Mouse (Mus musculus): ENCODE results near the gene Rbfox3. TPM values are rescaled to one million over a fixed set of nuclear protein-coding genes. Genes with fewer than 3 reads are reported as not detected.

Gene Rbfox3
- polyA plus RNA-seq, 1 experiment from 2014 or later, result 51.1 TPM

DNA sequence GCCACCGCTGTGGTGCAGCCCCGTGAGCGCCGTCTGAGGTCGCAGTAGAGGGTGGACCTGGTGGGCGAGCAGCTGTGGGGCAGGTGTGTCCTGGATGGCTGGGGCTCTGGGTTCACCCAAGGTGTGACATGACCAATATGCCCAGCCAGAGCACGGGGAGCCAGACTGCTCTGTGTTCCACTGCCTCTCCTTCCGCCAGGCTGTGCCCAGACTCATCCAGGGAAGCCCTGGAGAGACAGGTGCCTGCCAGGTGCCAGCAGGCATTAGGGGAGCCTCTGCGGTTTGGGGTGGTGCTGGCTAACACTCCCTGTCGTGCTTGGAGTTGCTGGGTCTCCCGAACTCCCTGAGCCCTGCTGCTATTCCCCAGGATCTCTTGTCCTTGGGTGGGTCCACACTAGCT is 373.4 kb downstream of the Rbfox3 start:
- Histone ChIP-seq H3K9ac (replicated peaks) (no peak overlapping the region), H3K27me3 (no peaks in the 10 kb centered on the region), H3K27ac (replicated peaks) (no peak overlapping the region), H3K4me2 (replicated peaks) (no peak overlapping the region), H3K36me3 (no peaks in the 10 kb centered on the region), H3K9me3 (no peaks in the 10 kb centered on the region), H3K4me3 (no peak overlapping the region), H3K4me1 (0 out of 2 replicates have a peak, but pooled peaks cover 2% of the 10 kb centered on the region)
- WGBS, result 60% methylated on average over 11 of the region's 11 CpGs
- no peak for ATAC-seq (replicated peaks)

DNA sequence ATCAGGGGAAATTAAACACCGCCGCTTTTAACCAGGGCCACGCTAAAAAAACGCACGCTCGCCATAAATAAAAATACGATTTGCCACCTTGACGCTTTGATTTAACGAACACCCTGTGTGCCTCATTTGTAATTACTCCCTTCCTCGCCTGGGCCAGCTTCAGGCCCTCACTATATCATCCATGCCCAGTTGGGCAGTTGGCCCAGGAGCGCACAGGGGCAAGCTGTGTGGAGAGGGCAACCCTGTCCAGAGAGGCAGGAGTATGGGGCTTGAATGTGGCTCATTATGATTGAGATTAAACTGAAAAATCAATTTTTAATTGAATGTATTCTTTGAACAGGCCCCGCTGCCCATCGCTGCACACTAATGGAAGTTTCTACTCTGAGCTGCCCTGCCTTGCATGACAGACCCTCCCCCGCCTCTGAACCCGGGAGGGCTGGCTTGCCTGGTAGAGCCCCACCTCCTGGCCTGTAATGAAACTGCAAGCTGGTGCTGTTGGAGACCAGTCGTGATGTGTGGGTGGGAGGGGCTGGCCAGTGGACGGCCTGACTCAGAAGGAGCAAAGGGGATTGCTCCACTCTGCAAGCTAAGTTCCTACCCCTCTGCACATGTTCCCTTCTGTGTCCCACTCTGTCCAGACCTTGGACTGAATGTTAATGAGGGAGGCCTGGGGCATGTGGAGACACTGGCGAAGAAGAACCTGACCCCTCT is 376.9 kb downstream of the Rbfox3 start:
- Histone ChIP-seq H3K4me1 (peaks cover 16% of the 10 kb centered on the region), H3K27ac (replicated peaks) (no peak overlapping the region), H3K4me3 (no peak overlapping the region), H3K9me3 (no peaks in the 10 kb centered on the region), H3K9ac (replicated peaks) (no peak overlapping the region), H3K27me3 (no peaks in the 10 kb centered on the region), H3K4me2 (replicated peaks) (no peak overlapping the region), H3K36me3 (no peaks in the 10 kb centered on the region)
- 35% methylated on average over 18 of the region's 18 CpGs for WGBS
- ATAC-seq (replicated peaks), result 0 out of 2 replicates have a peak, but pooled peaks have one; percentile 31

DNA sequence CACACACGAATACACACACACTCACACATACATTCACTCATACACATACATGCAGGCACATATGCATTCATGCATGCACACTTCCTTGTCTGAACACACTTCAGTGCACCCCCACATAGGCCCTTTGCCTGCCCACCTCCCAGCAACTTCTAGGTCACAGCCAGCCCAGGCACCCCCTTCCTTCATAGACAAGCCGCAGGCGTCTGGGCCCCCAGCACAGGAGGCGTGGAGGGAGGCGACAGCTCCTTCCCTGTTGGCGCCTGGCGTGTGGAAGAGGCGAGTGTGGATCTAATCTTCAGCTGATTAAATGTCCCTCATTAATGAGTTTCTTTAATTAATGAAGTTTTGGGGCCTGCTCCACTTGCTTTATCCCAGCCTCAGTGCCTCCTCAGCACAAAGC is 381.1 kb downstream of the Rbfox3 start:
- WGBS, result 37% methylated on average over 8 of the region's 8 CpGs
- Histone ChIP-seq H3K4me3 (no peak overlapping the region), H3K36me3 (no peaks in the 10 kb centered on the region), H3K27ac (replicated peaks) (peak overlapping the region; percentile 35; the same call in 1 of the 2 replicates), H3K27me3 (no peaks in the 10 kb centered on the region), H3K4me1 (peaks cover 19% of the 10 kb centered on the region), H3K9me3 (no peaks in the 10 kb centered on the region), H3K4me2 (replicated peaks) (no peak overlapping the region), H3K9ac (replicated peaks) (no peak overlapping the region)
- ATAC-seq (replicated peaks), result no peak

DNA sequence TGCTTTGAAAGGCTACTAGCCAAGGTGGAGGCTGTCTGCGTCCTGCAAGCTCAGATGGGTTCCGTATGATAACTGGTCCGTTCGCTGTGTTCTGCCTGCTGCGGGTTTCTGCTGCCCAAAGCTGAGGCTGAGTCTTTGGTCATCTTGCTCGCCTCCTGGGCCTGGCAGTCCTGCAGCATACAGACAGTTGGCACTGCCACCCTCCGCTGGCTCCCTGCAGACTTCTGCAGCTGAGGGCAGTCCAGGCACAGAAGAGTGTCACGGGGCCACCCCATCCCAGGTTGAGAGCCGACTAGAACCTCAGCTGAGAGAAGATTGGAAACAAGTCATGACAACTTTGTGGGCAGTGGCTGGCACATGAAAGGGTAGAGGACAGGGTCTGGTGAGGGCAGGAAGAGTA is 382.6 kb downstream of the Rbfox3 start:
- no peak overlapping the region for H3K4me2 ChIP-seq (replicated peaks)
- peaks cover 21% of the 10 kb centered on the region for H3K4me1 ChIP-seq
- WGBS, result 92% methylated on average over 9 of the region's 9 CpGs
- H3K9ac ChIP-seq (replicated peaks), result no peak overlapping the region
- no peak for ATAC-seq (replicated peaks)
- H3K9me3 ChIP-seq, result no peaks in the 10 kb centered on the region
- H3K36me3 ChIP-seq, result no peaks in the 10 kb centered on the region
- H3K27me3 ChIP-seq, result no peaks in the 10 kb centered on the region
- H3K27ac ChIP-seq (replicated peaks), result no peak overlapping the region
- no peak overlapping the region for H3K4me3 ChIP-seq

DNA sequence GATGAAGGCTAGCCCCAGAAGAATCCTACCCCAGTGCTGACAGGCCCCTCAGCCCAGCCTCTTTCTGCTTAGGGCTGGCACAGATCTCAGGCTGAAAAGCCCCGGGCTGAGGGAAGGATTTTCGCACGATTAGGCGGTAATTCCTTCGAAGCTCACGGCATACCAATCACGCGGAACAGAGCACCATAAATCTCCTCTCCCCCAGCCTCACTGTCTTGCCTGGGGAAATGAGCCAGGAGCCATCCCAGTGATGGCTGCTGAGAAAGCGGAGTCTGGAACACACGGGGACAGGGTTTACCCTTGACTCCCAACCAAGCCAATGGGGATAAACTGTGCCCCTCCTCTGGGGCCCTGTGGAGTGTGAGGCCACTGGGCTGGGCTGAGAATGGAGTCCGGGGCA is 386.3 kb downstream of the Rbfox3 start:
- Histone ChIP-seq H3K9ac (replicated peaks) (no peak overlapping the region), H3K27ac (replicated peaks) (peak overlapping the region; percentile 14; the same call in 1 of the 2 replicates), H3K4me1 (peaks cover 11% of the 10 kb centered on the region), H3K36me3 (no peaks in the 10 kb centered on the region), H3K9me3 (no peaks in the 10 kb centered on the region), H3K4me2 (replicated peaks) (no peak overlapping the region), H3K4me3 (no peak overlapping the region), H3K27me3 (no peaks in the 10 kb centered on the region)
- no peak for ATAC-seq (replicated peaks)
- WGBS, result 41% methylated on average over 11 of the region's 11 CpGs

DNA sequence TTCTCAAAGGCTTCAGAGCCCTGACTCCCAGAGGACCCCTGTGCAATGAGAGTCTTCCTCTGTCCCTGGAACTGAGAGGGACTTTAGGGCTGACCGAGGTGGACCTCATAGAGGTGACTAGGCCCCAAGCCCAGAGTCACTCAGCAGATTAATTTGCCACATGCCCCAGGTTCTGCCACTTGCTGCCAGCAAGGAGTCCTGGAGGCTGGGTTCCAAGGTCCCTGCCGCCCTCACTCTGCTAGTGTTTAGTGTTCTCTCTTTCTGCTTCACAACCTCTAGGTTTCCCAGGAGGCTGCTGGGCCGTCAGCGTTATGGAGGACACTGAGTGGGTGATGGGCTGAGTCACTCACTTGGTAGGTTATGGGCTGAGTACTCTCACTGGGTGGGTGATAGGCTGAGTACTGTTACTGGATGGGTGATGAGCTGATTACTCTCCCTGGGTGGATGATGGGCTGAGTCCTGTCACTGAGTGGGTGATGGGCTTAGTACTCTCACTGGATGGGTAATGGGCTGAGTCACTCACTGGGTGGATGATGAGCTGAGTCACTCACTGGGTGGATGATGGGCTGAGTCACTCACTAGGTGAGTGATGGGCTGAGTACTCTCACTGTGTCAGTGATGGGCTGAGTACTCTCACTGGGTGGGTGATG is 387.8 kb downstream of the Rbfox3 start:
- no peak overlapping the region for H3K27ac ChIP-seq (replicated peaks)
- H3K4me2 ChIP-seq (replicated peaks), result no peak overlapping the region
- no peak overlapping the region for H3K9ac ChIP-seq (replicated peaks)
- no peak overlapping the region for H3K4me3 ChIP-seq
- H3K4me1 ChIP-seq, result peaks cover 7% of the 10 kb centered on the region; the same call in 1 of the 2 replicates
- ATAC-seq (replicated peaks), result no peak
- H3K36me3 ChIP-seq, result no peaks in the 10 kb centered on the region
- no peaks in the 10 kb centered on the region for H3K9me3 ChIP-seq
- 84% methylated on average over 4 of the region's 4 CpGs for WGBS
- H3K27me3 ChIP-seq, result no peaks in the 10 kb centered on the region

DNA sequence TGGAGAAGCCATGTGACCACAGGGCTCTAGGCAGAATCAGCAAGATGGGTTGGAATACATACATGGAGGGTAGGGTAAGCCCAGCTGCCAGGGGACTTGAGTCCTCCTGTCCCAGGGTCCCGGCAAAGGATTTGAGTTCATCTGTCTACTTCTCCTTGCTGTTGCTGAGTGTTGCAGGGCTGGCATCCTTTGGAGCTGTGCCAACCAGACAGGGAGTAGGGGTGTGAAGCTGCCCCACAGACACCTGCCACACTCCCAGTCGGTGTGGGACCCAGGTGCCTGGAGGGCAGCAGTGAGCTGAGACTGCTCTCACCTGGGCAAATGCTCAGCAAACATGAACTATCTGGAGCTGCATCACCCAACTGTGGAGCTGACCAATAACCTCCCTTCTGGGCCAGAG is 390.5 kb downstream of the Rbfox3 start:
- no peaks in the 10 kb centered on the region for H3K27me3 ChIP-seq
- 79% methylated on average over 2 of the region's 2 CpGs for WGBS
- H3K4me1 ChIP-seq, result peaks cover 11% of the 10 kb centered on the region

DNA sequence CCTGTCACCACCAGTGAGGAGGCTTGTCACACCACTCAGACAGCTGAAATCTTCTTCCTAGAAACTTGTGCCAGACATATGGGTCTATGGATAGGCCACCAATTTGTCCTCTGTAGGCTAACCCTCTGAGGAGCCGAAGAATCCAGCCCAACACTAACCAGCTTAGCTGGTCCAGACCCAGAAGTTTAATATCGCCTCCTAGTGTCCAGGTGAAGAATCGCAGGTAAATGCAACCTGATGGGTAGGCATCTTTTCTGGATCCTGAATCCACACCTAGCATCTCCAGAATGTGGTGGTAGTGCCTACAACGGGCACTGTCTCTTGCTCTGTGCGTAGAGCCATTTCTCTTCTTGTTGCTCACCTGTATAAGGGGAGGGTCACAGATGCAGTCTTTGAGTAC is 391.1 kb downstream of the Rbfox3 start:
- peaks cover 8% of the 10 kb centered on the region for H3K4me1 ChIP-seq

More for the DNA sequence above, 390.5 kb downstream of the Rbfox3 start:
- no peaks in the 10 kb centered on the region for H3K9me3 ChIP-seq
- no peak overlapping the region for H3K9ac ChIP-seq (replicated peaks)
- ATAC-seq (replicated peaks), result no peak
- H3K27ac ChIP-seq (replicated peaks), result no peak overlapping the region
- no peak overlapping the region for H3K4me2 ChIP-seq (replicated peaks)
- no peaks in the 10 kb centered on the region for H3K36me3 ChIP-seq
- H3K4me3 ChIP-seq, result no peak overlapping the region

DNA sequence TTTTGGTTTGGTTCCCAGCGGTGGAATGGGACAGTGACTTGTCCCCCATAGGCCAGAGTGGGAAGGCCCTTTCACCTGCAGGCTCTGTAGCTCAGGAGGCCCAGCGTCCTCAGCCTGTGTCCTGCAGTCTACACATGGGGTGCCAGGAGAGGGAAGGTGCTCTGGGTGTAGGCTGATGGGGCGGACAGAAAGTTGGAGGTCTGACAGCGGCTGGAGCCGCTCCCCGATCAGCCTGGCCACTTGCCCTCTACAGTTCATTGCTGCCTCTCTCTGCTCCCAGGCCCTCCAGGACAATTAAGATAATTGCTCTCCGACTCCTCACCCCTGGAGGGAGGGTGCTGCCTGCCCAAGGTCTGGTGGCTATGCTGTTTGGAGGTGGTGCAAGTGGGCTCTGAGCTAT is 392.7 kb downstream of the Rbfox3 start:
- Histone ChIP-seq H3K4me2 (replicated peaks) (no peak overlapping the region), H3K9me3 (no peaks in the 10 kb centered on the region), H3K4me1 (peaks cover 4% of the 10 kb centered on the region; the same call in 1 of the 2 replicates), H3K27me3 (no peaks in the 10 kb centered on the region), H3K27ac (replicated peaks) (no peak overlapping the region), H3K4me3 (no peak overlapping the region), H3K9ac (replicated peaks) (no peak overlapping the region), H3K36me3 (no peaks in the 10 kb centered on the region)
- ATAC-seq (replicated peaks), result no peak
- 85% methylated on average over 7 of the region's 7 CpGs for WGBS

More for the DNA sequence above, 391.1 kb downstream of the Rbfox3 start:
- H3K4me3 ChIP-seq, result no peak overlapping the region
- H3K4me2 ChIP-seq (replicated peaks), result no peak overlapping the region
- H3K9me3 ChIP-seq, result no peaks in the 10 kb centered on the region
- no peaks in the 10 kb centered on the region for H3K36me3 ChIP-seq
- H3K27ac ChIP-seq (replicated peaks), result no peak overlapping the region
- 64% methylated on average over 5 of the region's 5 CpGs for WGBS
- no peak overlapping the region for H3K9ac ChIP-seq (replicated peaks)
- ATAC-seq (replicated peaks), result no peak
- no peaks in the 10 kb centered on the region for H3K27me3 ChIP-seq

DNA sequence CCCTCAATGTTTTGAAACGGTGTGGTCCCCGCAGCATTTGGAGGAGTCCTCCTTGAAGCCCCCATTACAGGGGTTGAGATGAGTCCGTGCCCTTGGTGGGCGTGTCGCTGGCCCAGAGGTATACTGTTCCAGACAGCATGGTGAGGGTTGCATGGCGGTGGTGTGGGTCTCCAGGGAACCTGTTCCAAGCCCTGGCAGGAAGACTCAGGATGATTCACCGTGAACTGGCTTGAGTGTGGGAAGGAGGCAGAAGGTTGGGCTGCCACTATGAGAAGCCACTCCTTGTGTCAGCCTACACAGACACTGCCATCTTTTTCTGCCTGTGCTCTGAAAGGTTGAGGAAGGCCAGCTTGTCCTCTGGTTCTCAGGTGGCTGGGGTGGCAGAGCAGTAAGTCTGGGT is 393.5 kb downstream of the Rbfox3 start:
- ATAC-seq (replicated peaks), result no peak
- H3K4me2 ChIP-seq (replicated peaks), result no peak overlapping the region
- no peak overlapping the region for H3K27ac ChIP-seq (replicated peaks)
- 77% methylated on average over 7 of the region's 7 CpGs for WGBS
- H3K9me3 ChIP-seq, result no peaks in the 10 kb centered on the region
- no peaks in the 10 kb centered on the region for H3K36me3 ChIP-seq
- H3K4me1 ChIP-seq, result peaks cover 9% of the 10 kb centered on the region
- H3K9ac ChIP-seq (replicated peaks), result no peak overlapping the region
- H3K27me3 ChIP-seq, result no peaks in the 10 kb centered on the region
- H3K4me3 ChIP-seq, result no peak overlapping the region

DNA sequence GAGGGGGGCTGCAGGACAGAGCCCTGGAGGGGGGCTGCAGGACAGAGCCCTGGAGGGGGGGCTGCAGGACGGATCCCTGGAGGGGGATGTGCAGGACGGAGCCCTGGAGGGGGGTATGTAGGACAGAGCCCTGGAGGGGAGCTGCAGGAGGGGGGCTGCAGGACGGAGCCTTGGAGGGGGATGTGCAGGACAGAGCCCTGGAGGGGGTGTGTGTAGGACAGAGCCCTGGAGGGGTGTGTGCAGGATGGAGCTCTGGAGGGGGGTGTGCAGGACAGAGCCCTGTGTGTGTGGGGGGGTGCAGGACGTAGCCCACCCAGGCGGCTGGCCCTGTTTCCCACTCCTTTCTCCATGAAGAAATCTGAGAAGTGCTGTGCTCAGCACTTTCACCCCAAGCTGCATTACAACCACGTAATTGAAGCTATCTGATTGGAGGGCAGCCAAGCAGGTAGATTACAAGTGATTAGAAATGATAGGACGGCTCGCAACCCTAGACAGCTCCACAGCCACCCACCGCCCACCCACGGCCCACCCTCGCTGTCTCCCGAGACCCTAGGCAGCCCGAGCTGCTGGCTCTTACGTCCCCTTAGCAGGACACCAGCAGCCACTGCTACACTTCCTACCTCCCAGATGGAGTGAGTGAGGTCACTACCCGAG is 399.0 kb downstream of the Rbfox3 start:
- Histone ChIP-seq H3K4me2 (replicated peaks) (peak overlapping the region; percentile 20; the same call in 1 of the 2 replicates), H3K9me3 (no peaks in the 10 kb centered on the region), H3K4me1 (peaks cover 26% of the 10 kb centered on the region), H3K36me3 (no peaks in the 10 kb centered on the region), H3K4me3 (no peak overlapping the region), H3K27me3 (no peaks in the 10 kb centered on the region), H3K27ac (replicated peaks) (peak overlapping the region; percentile 67), H3K9ac (replicated peaks) (no peak overlapping the region)
- 24% methylated on average over 15 of the region's 15 CpGs for WGBS
- ATAC-seq (replicated peaks), result peak; percentile 54

DNA sequence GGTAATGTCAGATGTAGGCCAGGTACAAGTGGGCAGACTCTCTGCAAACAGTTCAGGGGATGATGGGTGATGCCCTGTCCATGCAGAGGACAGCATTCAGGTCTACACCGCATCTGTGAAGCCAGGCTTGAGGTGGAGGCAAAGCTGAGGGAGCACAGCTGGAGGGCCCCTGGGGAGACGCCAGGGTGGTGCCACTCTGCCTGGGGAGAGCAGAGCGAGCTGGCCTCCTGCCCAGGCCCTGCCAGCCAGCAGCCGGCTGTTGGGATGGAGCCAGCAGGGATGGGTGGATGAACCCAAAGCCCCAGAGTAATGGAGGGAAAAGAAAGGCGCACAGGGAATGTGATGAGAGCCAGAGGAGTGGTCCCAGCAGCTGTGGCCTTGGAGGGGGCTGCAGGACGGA is 399.5 kb downstream of the Rbfox3 start:
- H3K27ac ChIP-seq (replicated peaks), result peak overlapping the region; percentile 67
- H3K4me2 ChIP-seq (replicated peaks), result peak overlapping the region; percentile 20; the same call in 1 of the 2 replicates
- peaks cover 22% of the 10 kb centered on the region for H3K4me1 ChIP-seq
- no peak overlapping the region for H3K9ac ChIP-seq (replicated peaks)
- H3K27me3 ChIP-seq, result no peaks in the 10 kb centered on the region
- no peak overlapping the region for H3K4me3 ChIP-seq
- no peaks in the 10 kb centered on the region for H3K36me3 ChIP-seq
- ATAC-seq (replicated peaks), result peak; percentile 59
- H3K9me3 ChIP-seq, result no peaks in the 10 kb centered on the region
- WGBS, result 23% methylated on average over 6 of the region's 6 CpGs
